Mouse (Mus musculus) cortical plate, adult 2 months (tissue): ENCODE results near the gene Lmntd1. TPM values are rescaled to one million over a fixed set of nuclear protein-coding genes. Genes with fewer than 3 reads are reported as not detected.

Experiments used
- H3K27ac ChIP-seq: fragments of 200-500 bp; 2 replicates; pipeline ENCODE4 v1.5.1; 2012; ENCODE audit warnings: low read length, control low read depth, inconsistent platforms; ENCODE audit not compliant: insufficient read depth
- H3K4me1 ChIP-seq: fragments of 200-500 bp; 2 replicates; pipeline ENCODE4 v1.6.1; 2011; ENCODE audit warnings: low read length; ENCODE audit not compliant: control insufficient read depth, insufficient read depth
- H3K4me3 ChIP-seq: fragments of 200-500 bp; 2 replicates; pipeline ENCODE4 v1.5.1; 2011; ENCODE audit warnings: mild to moderate bottlenecking, low read length, control low read depth; ENCODE audit not compliant: insufficient read depth
- CTCF ChIP-seq: fragments of 200-500 bp; IDR thresholded peaks from 2 replicates; pipeline ENCODE4 v1.5.1; 2011; ENCODE audit warnings: mild to moderate bottlenecking, control low read depth, low read length; ENCODE audit not compliant: insufficient read depth; ENCODE audit errors: extremely low read depth
- POLR2A ChIP-seq: fragments of 200-500 bp; IDR thresholded peaks from 2 replicates; pipeline ENCODE4 v1.6.1; 2011; ENCODE audit warnings: mild to moderate bottlenecking, low read length, control low read depth; ENCODE audit not compliant: insufficient read depth; ENCODE audit errors: extremely low read depth
- polyA plus RNA-seq: library from polyadenylated mRNA; depleted of rRNA; stranded (reverse); fragments of >200 nt; gene quantifications from 2 replicates; pipeline ENCODE4 v1.2.3, GENCODE M21; 2012

Gene Lmntd1
- polyA plus RNA-seq, 1 experiment, result 1.0 TPM

DNA sequence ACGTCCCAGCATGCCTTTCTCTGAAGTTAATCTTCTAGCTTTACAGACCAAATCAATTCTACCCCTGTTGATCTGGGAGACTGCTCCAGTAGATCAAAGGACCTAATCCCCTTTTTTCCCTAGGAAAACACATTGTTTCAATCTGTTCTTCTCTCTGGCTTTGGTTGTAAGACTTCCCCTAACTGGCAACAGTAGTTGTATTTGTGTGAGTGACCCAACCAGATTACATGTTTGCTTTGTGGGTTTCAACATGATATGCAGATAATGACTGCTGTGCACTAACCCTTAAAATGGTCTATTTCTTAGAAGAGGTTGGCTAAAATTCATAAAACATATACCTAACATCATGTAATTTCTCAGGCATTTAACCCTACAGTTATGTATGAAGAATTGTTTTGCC, 22.5 kb downstream of the Lmntd1 start:
- Histone ChIP-seq H3K4me1 (no peaks in the 10 kb centered on the region; the same call in 1 of the 2 replicates), H3K4me3 (no peak overlapping the region), H3K27ac (no peak overlapping the region)
- no peak for TF ChIP-seq POLR2A
- no peak for TF ChIP-seq CTCF

DNA sequence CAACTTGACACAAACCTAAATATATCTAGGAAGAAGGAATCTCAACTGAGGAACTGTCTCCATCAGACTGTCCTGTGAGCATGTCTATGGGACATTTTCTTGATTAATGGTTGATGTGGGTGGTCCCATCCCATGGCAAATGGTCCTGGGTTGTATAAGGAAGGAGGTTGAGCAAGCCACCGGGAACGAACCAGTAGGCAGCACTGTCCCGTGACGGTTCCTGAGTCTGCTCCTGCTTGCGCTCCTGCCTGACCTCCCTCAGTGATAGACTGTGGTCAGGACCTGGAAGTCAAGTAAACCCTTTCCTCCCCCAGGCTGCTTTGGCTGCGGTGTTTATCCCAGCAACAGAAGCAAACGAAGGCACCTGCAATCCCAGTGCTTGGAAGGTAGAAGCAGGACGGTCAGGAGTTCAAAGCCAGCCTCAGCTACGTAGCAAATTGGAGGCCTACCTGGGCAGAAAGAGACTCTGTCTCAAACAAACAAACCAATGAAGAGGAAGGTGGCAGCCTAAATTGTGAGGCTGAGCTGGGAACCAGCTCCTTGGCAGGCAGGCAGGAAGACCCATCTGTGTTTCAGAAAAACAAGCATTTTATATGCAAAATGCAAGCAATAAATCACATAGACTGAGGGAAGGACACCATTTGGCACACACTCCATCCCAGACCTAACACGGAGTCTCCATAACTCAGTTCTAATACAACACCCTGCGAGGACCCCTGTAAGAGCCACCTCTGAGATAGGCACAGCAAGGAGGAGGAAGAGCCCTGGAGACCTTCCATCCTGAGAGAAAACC, 23.4 kb downstream of the Lmntd1 start:
- Histone ChIP-seq H3K4me1 (no peaks in the 10 kb centered on the region; the same call in 1 of the 2 replicates), H3K4me3 (no peak overlapping the region), H3K27ac (no peak overlapping the region)
- no peak for TF ChIP-seq CTCF
- TF ChIP-seq POLR2A, result no peak

DNA sequence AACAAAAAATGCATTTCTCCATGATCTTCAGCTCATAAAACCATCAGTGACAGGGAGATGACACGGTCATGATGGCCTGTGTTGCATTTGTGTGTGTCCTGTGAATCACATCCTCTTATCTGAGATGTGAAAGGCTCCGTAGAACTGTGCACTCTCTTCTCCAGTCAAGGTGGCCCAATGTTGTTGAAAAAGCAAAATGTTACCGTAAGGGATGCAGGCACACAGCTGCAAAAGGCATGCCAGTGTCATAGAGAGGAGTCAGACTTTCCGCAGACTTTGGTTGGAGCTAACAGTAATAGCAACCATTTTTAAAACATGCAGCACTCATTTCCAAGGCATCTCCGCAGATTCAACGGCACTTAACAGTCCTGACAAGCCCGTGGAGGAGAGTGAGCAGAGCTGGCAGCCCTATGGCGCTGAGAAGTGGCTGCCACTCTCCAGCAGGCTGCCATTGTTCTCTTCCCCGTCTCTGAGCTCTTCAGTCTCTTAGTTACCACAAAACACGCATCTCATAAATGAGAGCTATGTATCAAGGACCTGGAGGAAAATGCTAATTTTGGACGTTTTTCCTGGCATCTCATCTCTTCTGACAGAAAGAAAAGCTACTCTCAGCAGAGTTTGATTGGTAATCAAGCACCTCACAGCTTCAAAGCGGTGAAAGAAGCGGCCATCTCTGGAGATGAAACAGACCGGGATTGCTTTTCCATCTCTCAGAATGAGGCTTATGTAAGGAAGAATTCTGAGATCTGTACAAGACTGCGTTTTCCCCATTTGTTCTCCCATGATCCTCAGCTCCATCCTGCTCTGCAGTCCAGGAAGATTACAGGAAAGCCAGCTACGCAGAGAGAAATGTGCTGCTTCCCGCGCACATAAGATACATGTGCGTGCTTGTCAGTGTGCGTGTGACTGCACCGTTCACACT, 28.8 kb downstream of the Lmntd1 start:
- TF ChIP-seq POLR2A (no peak), CTCF (no peak)
- H3K27ac ChIP-seq, result no peak overlapping the region
- H3K4me3 ChIP-seq, result no peak overlapping the region
- H3K4me1 ChIP-seq, result no peaks in the 10 kb centered on the region; the same call in 1 of the 2 replicates

DNA sequence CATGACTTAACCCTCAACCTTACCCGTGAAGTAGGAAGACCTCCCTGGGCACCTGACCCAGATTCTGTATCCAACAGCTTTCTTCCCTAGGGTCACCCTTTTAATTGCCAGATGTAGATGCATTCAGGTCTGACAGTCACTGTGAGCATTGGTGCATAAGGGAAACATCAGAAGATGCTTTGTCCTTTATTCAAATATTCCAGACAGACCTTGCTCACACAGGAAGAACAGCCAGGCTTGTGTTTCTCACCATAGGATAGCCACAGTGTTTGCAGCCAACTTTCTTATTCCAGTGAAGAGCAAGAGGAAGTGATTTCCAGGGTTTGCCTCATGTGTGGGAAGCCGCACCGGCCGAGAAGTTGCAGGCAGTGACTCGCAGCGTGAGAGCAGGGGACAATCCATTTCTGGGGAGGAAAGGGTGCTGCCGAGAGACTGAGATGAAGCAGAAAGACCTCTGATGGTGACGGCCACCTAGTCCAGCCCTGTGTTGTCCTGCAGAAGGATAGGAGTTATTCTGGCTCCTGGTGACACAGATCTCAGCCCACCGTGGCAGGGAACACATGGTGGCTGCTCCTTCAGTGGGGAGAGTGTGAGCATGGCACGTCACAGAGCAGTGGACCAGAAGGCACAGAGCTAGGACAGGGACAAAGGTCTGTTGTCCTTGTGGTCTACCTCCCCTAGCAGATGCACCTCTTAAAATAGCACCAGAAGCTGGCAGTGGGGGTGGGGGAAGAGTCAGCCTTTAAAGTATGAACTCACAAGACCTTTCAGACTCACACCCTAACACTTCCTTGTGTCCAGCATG, 32.6 kb downstream of the Lmntd1 start:
- TF ChIP-seq POLR2A (no peak), CTCF (no peak)
- H3K4me1 ChIP-seq, result no peaks in the 10 kb centered on the region
- H3K27ac ChIP-seq, result no peak overlapping the region
- H3K4me3 ChIP-seq, result no peak overlapping the region

DNA sequence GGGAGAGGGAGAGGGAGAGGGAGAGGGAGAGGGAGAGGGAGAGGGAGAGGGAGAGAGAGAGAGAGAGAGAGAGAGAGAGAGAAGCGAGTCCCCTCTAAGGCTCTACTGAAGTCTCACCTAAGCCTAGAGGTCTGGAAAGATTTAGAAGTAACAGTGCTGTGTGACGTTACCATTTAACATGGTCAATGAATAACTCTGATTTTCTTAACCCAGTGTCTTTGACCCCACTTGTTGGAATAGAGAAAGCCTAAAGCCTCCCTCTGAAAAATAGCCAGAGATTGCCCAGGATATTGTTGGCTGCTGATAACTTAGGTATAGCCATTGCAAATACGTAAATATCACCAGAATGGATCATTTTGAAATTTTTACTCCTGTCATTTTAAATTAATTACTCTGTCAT, 34.4 kb downstream of the Lmntd1 start:
- H3K4me3 ChIP-seq, result no peak overlapping the region
- H3K4me1 ChIP-seq, result no peaks in the 10 kb centered on the region
- no peak for TF ChIP-seq POLR2A

DNA sequence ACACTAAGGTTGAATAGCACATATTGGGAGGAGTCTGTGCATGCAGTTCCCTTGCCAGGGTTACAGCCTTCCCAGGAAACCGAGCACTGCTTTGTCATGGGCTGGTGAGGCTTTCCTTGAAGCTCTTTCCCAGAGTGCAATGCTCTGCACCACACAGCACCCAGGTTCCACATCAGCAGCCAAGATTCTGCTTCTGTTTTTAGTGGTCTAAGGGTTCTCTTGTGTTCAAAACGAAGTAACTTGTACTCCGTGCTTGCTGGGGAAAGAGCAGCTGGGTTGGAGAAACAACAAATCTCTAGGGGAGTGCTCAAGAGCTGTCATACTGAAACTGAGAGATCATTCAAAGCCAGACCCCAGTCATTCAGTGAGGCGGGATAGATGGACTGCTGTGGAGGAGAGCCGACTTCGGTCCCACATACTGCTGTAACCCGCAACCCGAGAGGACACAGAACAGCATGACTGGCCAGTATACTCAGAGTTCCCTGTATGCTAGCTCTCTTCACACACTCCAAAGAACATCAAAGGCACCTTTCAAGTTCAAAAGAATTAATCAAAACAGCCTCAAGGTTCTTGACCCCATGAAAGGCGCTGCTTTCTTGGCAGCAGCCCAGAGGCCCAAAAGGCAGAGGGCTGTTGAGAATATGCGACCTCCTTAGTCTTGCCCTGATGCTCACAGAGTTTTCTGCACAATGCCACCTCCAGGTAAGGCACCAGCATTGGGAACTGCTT, 35.5 kb downstream of the Lmntd1 start:
- TF ChIP-seq CTCF (no peak), POLR2A (no peak)
- H3K4me3 ChIP-seq, result no peak overlapping the region
- H3K27ac ChIP-seq, result peak overlapping the region; percentile 4; the same call in 1 of the 2 replicates
- no peaks in the 10 kb centered on the region for H3K4me1 ChIP-seq

More for the DNA sequence above, 34.4 kb downstream of the Lmntd1 start:
- H3K27ac ChIP-seq, result no peak overlapping the region

DNA sequence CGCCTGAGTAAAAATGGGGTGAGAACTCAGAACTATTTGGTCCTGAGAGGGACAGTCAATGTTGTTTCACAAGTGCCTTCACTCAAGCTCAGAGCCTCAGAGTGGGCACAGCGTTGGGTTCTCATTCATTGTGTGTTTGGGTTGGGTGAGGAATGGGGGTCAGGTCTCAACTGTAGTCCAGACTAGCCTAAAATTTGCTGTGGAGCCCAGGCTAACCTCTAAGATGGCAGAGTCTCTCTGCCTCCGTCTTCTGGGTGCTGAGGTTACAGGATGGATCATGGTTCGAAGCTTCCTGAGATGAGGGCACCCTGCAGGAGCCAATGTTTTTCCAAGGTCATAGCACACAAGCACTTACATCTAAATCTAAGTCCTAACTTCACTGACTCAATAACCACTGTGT, 37.4 kb downstream of the Lmntd1 start:
- H3K4me3 ChIP-seq, result no peak overlapping the region
- no peak overlapping the region for H3K27ac ChIP-seq
- TF ChIP-seq CTCF (no peak), POLR2A (no peak)
- H3K4me1 ChIP-seq, result no peaks in the 10 kb centered on the region

DNA sequence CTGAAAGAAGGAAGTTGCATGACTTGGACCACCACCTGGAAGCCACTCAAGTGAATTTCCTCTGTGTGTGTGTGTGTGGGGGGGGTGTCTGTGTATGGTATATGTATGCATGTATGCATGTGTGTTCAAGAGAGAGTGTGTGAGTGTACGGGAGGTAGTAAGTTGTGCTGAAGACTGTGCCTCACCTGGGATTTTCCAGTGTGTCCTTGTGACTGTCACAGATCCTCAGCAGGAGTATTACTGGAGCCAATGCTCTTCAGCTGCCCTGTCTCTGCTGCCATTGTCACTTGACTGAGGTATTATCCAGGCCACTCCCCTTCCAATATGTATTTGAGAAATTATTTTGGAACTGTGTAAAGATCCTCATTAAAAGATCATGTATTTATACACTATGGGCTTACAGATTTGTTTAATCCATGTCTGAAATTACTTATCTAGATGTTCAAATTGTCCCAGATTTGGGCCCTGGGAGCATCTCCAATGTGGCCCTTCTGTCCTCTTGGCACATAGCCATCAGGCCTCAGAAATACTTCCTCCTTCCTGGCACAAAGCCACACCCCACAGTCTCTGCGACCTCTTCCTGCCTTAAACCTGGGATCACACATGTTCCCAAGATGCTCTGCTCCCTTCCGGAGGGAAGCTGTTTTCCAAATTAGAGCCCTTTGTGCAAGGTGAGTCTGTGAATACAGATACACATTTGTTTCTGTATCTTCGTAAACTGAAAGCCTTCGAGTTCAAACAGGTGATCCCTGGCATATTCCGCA, 40.7 kb downstream of the Lmntd1 start:
- Histone ChIP-seq H3K4me3 (no peak overlapping the region), H3K4me1 (no peaks in the 10 kb centered on the region), H3K27ac (no peak overlapping the region)
- TF ChIP-seq POLR2A (no peak), CTCF (no peak)

DNA sequence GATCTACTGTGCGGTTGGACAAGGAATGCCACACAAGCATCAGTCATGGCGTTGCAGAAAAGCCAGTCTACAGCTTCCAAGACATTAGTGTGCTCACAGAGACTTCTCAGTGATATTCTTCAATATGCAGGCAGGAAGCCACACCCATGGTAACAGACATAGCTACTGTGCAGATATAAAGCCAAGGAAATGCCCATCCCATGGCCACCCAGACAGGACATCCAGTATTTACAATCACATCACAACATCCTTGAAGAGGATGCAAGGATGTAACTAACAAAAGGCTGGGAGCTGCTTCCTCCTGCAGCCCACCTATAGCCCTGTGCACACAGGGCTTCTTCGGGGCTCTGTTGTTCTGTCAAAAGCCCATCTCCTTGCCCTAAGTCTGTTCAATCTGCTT, 45.4 kb downstream of the Lmntd1 start:
- TF ChIP-seq POLR2A (no peak), CTCF (no peak)
- Histone ChIP-seq H3K4me3 (no peak overlapping the region), H3K27ac (no peak overlapping the region), H3K4me1 (no peaks in the 10 kb centered on the region)
